Mouse (Mus musculus) heart, postnatal 0 days (tissue): Measurements from ENCODE around the gene Ttc28.

Experiments used
- CTCF ChIP-seq: IDR thresholded peaks from 2 replicates; pipeline ENCODE4 v1.5.1; 2016; ENCODE audit warnings: antibody characterized with exemption, control low read depth, low read depth
- EP300 ChIP-seq: IDR thresholded peaks from 2 replicates; pipeline ENCODE4 v1.6.1; 2016; ENCODE audit warnings: antibody characterized with exemption, low read depth

DNA sequence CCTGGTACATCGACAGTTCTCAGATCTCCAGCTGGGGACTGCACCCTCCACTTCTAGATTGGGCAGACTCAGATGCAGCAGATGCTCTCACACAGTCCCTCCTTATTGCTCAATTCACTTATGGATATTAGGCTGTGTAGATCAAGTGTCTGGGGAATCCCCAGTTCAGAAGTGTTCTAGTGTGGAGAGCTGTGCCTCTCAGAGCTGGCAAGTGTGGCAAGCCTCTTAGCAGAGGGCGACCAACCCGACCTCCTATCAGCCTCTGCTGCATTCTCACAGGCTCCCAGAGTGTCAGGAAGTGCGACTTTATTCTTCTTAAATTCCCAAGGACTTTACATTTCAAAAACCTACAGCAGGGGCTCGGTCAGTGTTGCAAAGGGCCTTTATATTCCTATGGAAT is 217.1 kb downstream of the Ttc28 start:
- TF ChIP-seq CTCF (no peak), EP300 (no peak)
